Mouse (Mus musculus) fibroblast of lung, adult 2 months (primary cell): ENCODE measurements at regions not wholly inside any gene's neighbourhood (a gene's known extent, or its start where the extent isn't known, plus 50 kb on each side); places are given as distances from the start of the nearest gene placed in this dataset.
"Not testable (repeated sequence)": the region's sequence is repeated elsewhere in the genome, so short reads cannot be mapped to it uniquely, and the experiment has no call there.

Experiments
- DNase-seq: peaks from one replicate; pipeline ENCODE4 v3.0.0-alpha.2; 2011; ENCODE audit warnings: low read depth

DNA sequence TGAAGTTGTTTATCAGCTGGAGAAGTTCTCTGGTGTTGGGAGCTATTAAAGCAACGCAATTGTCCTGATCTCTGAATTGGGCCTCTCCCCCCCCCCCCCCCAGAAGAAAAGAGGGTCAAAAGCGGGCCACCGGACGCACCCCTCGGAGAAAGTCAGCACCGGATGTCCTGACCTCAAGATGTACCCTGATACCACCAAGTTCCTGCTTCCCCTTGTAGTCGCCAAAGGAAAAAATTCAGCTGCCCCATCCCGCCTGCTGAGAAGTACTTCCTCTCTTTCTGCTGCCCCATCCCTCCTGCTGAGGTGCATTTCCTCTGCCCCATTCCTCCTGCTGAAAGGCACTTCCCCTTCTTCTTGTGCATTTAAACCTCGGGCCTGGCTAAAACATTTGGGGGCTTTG, 1191.1 kb upstream of the 1700008P02Rik start:
- DNase-seq, result not testable (repeated sequence)

DNA sequence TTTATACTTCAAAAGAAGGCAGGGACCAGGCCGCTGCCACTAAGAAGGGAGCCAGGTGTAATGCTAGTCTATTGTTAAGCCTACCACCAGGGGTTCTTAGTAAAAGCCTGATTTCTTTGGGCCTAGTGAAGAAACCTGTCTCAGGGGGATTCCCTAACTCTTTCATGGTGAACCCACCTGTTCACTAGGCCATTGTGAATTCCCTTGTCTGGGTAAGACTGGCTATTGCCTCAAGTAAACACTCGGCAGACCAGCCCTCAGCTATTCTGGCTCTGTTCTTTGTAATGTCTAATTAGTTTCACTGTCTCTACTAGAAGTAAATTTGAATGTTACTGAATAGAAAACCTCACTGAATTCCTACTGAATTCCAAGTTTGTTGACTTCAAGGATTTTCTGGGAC, 1184.9 kb upstream of the 1700008P02Rik start:
- DNase-seq, result not testable (repeated sequence)

DNA sequence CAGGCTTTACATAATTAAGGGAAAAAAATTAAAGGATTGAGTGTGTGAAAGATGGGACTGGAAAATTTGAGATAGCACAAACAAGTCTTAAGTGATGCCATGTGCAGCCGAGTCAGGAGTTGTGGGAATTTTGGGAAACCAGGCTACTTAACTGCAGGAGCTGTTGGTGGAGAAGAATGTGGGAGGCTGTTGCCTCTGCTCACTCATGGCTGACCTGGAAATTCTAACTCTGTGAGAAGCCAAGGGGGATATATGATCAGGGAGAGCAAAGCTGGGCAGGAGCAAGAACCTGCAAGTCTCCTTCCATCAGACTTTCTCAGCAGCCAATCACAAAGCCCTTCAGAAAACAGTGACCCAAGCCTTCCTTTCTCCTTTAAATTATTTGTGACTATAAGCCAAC, 1184.0 kb upstream of the 1700008P02Rik start:
- DNase-seq, result no peak

DNA sequence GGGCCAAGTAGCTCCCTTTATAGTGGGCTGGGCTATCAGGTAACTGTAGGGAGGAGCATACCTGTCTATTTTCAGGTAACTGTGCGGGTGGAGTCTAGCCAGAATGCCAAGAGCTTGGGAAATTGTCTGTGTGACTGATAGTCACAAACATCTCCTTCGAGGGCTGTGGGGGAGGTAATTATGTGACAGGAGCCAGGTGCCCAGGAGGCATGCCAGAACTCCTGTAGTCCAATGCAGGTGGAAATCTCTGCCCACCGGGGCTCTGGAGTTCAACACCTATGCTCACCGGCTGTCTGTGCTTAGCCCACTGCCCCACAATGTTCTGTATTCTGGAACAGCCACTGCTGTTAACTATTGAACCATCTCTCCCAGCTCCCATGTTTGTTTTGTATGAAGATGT, 1179.2 kb upstream of the 1700008P02Rik start:
- DNase-seq, result no peak

DNA sequence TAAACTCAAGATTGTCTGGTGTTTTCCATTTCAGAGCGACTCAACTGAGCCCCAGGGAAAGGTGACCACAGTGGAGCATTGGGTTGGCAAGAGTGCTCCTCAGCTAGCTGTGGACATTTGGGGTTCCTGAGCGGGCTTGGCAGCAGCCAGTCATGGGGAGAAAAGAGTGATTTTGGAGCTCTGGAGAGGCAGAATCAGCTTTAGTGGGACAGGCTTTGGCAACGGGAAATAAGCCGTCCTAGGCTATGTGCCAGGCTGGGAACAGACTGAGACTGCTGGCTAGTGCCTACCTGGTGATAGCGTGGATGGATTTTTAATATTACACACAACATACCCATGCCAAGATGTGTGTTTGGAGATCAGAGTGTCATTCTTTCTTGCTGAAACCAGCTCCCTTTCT, 1167.4 kb upstream of the 1700008P02Rik start:
- no peak for DNase-seq

DNA sequence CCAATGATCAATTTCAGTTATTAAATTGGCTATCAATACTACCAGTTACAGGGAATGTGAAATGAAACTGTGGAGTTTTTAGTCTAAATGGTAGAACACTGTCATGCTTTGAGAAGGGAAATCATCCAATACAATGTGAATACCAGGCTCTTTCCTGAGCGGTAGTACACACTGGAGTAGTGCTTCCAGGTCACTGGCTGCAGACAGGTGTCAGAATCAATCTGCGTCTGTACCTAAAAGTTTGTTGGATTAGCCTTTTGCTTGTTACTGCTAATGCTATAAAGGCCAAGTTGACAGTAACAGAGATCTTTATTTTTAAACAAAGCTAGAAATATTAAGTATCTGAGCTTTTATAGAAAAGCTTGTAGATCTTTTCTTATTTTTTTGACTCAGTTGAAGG, 1164.9 kb upstream of the 1700008P02Rik start:
- DNase-seq, result no peak

DNA sequence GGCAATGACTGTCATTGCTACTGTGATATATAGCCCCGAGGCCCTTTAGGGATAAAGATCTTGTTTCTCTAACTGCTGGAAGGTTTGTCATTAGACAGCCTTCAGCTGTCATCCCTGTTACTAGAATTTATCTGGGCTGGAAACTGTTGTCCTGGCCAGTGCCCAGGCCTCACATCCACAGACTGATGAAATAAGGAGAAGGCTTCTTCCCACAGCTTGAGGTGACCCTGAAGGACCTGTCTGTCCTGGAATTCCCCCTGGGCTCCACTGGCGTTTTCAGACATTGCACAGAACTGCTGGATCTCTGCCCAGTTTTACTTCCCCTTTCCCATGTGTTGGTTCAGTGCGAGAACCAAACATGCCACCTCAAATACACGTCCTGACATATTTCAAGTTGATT, 1135.2 kb upstream of the 1700008P02Rik start:
- DNase-seq, result peak; percentile 16

DNA sequence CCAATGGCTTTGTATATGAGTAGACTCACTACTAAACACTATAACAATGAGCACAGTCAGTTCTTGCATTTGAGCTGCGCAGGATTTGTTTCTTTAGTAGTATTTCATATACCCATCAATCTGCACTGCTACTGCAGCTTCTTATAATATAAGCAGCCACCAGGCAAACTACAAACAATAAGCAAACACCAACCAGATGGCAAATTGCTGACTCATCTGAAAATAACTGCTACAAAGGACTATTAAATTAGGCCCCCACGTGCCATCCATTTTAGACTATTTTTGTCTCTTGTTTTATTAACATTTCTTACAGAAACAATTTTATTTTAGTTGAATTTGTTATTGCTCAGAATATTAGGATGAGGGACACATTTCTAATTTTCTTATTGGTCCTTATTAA, 1093.5 kb upstream of the 1700008P02Rik start:
- DNase-seq, result no peak

DNA sequence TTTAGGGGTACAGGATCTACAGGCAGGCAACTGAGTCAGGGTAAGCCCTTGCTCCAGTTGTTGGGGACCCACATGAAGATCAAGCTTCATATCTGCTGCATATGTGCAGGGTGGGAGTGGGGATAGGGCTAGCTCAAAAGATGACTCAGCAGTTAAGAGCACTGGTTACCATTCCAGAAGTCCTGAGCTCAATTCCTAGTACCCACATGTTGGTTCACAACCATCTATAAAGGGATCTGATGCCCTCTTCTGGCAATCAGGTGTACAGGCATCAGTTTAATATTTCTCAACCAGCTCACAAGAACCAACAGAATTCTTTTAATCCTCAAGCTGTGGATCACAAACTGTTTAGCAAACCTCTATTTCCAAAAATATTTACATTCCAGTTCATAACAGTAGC, 1092.9 kb upstream of the 1700008P02Rik start:
- no peak for DNase-seq

DNA sequence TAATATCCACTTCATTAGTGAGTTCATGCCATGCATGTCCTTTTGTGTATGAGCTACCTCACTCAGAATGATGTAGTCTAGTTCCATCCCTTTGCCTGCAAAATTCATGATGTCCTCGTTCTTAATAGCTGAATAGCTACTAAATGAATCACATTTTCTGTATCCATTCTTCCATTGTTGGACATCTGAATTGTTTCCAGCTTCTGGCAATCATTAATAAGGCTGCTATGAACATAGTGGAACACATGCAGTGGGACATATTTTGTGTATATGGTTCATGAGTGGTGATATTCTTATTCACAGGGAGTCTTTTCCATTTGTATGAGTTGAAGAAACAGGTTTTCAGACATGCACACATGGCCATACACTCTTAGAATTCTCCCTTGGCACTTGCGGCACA, 1092.2 kb upstream of the 1700008P02Rik start:
- DNase-seq, result no peak

DNA sequence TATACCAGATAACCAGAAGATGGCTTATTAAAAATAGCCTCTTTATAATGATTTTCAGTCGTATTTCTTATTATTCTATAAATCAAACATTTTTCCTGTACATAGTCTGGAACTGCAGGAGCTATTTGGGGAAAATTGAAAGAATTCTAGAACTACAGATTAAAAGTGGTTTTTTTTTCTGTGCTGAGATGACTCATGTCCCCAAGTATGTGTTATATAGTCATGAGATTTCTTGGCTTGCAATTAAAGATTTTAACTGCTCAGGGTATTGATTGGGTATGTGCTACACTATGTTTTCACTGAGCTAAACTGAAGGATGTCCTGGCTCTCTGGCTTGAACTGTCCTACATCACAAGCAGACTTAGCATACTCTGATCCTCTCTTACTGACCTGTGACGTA, 1088.4 kb upstream of the 1700008P02Rik start:
- DNase-seq, result no peak

DNA sequence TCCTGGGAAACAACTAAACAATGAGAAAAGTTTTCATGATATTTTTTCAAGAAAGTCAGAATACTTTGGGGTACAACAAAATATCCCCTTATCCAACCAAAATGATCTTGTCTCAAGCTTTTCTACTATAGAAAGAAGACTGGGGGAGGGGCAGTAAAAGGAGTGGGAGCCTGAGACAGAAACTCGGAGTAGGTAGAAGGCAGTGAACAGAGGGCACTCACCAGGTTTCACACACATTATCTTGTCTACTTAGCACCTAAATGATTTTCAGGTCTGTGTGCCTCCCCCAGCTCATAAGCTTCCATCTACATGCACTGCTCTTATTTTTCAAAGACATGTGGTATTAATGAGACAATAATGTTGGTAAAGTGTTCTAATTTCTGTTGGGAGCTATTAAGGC, 1063.3 kb upstream of the 1700008P02Rik start:
- DNase-seq, result no peak

DNA sequence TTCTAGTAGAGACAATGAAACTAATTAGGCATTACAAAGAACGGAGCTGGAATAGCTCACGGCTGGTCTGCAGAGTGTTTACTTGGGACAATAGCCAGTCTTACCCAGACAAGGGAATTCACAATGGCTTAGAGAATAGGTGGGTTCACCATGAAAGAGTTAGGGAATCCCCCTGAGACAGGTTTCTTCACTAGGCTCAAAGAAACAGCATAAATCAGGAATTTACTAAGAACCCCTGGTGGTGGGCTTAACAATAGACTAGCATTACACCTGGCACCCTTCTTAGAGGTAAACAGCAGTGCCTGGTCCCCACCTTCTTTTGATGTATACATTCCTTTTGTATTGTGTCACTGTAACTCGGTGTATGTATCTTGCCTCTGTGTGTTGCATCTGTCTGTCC, 1062.6 kb upstream of the 1700008P02Rik start:
- not testable (repeated sequence) for DNase-seq

DNA sequence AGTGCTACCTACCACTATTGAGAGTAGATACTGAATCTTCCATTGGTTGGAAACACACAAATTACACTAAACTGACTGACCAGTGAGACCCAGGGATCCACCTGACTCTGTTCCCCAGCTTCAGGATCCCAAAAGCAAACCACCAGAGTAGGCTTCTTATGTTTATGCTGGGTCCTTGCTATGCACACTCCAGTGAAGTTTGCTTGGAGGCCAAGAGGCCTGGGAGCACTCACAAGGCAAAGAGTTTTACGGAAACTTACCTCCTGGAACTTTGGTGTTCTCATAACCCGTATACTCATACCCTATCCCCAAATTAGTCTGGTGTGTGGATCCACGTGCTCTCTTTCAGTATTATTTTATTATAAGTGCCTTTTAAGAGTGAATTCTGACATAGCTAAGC, 1062.1 kb upstream of the 1700008P02Rik start:
- no peak for DNase-seq

DNA sequence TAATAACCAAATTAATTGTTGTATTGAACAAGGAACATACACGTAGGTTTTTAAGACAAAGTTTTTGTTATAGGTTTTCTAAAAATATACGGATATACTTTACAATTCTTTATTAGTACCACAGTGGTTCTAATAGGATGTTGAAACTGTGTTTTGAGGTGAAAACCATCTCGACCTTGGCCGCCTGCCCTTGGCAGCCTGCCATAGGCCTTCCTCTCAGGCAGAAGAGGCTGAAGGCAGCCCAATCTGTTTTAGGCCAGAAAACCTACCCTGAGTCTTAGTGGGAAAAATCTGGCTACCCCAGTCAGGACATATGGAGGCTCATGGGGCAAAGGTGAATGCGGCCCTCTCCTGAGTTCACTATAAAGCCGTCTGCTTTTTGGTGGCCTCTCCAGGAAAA, 1049.7 kb upstream of the 1700008P02Rik start:
- DNase-seq, result no peak

DNA sequence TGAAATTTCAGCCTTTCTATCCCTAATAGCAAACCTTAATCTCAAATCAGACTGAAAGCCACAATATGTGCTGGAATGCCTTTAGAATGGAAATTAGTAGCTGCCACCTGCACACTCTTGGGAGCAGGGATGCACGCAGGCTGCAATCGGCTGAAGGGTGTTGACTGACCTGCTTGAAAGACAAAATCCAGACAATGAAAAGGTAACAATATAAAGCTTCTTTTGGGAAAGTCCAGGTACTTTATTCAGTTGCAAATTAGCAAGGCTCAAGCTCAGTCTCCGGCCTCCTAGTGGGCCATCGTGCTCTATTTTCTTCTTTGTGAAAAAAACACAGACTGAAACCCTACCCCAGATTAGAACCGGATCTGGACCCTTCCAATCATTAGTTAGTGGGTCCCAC, 1047.6 kb upstream of the 1700008P02Rik start:
- DNase-seq, result not testable (repeated sequence)

DNA sequence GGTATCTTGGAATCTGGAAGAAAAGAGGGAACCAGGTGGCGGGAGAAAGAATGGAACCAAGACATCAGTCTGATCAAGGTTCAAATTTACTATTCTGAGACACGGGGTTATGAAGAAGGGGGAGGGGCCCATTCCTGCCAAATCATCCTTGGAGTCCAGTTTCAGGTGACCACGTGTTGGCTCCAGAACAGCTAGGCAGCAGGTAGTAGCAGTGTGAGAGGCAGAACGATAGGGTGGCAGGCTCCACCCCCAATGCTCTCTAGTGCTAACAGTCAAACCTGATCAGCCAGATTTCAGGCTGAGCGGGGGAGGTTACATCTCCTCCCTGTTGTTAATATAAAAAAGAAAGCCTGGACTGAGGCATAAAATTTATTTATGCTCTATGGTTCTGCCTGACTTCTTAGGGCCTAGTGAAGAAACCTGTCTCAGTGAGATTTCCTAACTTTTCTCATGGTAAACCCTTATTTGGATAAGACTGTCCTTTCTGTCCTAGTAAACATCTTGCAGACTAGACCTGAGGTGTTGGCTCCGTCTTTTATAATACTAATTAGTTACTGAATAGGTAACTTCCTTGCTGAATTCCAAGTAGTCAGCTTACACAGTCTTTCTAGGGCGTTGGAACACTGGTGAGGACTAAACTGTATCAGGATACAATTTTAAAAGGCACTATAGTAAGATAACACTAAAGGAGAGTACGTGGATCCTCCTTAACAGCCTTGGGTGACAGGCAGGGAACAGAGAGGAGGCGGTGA, 1046.3 kb upstream of the 1700008P02Rik start:
- not testable (repeated sequence) for DNase-seq
